Mouse (Mus musculus) thymus, postnatal 4 days (tissue): ENCODE results near the gene Efcab7.

ENCODE experiments used
- DNase-seq: peaks from one replicate; pipeline ENCODE4 v3.0.0; 2021

Gene Efcab7

DNA sequence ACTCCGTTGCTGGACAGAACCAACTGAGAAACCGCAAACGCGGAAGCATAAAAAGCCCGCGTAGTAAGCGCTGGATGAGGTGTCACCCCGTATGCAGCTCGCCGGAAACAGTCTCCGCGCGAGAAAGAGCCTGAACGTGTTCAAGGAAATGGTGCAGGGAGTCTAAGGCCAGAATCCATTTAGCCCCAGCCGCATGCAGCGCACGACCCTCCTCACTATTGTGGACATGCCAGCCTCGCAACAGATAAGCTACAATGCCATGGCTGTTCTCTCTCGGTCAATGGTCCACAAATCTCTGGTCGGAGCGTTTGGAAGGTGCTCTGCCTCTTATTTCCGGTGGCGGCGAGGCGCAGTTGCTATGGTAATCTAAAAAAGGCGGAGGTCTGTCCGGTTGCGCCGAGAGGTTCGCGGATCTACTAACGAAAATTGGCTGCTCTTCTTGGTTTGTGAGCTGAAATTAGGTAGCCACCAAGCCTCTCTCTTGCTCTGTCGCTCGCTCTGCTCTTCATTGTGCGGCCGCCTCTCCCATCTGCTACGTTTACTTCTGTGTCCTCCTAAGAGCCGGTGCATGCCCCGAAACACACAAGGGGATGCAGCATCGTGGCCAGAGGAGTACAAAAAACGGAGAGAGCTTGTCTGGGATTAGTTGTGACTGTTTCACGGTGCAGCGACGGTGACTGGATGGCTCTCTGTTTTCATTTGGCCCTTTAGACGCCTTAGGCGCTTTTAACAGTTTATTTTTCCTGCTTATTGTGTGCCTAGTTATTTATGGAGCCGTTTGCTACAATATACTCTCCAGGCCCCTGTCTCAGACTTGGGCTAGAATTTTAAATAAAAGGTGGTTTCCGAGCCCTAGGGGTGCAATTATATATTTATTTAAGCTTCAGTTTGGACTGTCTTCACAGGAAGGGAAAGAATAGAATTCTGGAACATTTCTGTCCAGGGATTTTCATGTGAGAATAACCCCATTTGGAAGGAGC is at the start of gene Efcab7:
Gene Efcab7 (plus strand): TSS at position 105 of the 980 bp plus-strand sequence.
- DNase-seq, result peak; percentile 88

DNA sequence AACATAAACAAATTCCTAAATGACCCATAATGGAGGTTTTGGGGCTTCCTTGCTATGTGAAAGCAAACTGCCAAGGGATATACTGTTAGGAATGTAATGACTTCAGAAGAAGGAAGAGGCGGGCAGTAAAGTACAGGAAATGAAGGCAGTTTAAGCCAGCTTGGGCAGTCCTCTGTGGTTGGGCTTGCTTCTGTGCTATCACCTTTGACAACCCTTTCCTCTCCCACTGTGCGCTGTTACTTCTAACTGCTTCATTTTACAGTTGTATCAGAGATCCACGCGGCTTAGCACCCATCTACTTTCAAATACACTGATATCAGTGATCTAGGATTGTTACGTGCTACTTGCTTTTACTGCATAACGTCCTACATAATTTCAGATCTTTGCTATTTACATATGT is 36.6 kb upstream of the Efcab7 start:
- no peak for DNase-seq

DNA sequence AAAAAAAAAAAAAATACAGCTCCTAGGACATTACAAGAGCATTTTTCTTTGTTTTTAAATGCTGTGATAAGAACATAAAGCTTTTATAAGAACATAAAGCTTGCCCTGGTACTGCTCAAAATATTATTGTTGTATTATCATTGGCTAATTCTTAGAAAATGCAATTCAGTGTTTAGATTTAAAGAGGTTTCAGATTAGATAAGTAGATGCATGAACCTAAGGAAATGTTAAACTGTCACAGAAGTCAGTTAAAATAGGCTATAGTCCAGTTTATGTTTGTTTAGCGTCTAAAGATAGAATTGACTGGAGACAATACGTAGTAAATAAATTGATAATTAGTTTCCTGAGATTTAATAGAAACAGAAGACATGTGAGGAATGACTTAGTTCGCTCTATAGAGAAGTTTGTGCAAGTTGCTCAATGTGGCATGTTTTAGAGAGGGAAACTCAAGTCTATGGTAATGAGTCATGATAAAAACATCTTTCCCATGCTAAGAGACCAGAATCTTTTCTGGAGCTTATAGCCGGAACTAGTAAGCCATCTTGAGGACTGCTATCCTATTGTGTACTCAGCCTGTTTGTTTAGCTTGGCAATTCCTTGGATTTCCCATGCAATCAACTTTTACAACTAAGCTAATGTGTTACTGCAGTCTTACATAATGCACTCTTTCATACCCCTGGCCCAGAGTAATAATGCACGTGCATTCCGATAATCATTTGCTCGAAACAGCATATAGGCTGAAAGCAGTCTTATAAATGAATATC is 12.1 kb upstream of the Efcab7 start:
- DNase-seq, result no peak

DNA sequence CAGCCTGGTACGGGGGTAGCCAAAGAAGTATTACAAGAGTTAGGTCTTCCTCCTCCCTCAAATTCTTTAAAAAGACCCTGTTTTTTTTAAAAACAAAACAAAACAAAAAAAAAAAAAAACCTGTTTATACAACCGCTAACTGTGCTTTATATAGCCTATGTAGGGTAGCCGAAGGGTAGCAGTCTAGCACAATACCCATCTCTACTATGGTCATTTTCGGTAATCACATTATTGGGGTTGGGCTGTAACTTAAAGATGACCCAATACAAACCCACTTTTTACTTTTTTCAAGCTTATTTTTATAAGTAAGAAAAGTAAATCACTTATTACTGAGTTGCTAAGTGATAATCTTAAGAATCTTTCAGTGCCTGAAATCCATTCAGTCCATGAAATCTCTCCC is 661 bp upstream of the Efcab7 start:
- DNase-seq, result no peak

DNA sequence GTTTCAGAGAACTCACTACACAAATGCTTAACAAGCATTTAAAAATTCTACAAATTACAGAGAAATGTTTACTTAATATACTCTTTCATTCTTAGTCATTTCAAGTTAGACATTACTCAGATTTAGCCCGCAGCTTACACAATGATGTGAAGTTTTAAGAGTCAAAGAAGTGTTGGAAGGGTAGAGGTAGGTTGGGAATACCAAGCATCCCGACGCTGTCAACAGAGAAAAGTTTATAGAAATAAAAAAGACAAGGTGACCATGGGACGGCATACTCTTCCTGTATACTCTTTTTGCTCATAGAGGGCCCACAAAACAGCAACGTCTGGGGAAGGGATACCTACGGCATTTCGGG is 282 bp upstream of the Efcab7 start:
- no peak for DNase-seq

DNA sequence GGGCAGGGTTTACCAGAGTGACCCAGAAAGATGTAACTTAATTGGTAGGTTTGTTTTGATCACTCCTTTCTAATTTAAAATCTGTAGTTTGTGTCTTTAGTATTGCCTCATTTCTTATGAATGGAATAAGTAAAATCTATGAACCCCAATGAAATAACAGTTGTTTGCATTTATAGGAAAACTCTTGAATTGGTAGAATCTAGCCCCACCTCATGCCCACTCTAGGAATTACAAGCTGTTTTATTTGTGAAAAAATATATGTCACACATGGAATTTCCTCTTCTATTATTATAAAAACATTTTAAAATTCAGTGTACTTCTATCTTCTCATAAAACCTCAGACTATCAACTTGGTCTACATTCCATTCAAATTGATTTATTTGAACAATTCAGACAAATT is 52.9 kb downstream of the Efcab7 start:
- peak; percentile 17 for DNase-seq

DNA sequence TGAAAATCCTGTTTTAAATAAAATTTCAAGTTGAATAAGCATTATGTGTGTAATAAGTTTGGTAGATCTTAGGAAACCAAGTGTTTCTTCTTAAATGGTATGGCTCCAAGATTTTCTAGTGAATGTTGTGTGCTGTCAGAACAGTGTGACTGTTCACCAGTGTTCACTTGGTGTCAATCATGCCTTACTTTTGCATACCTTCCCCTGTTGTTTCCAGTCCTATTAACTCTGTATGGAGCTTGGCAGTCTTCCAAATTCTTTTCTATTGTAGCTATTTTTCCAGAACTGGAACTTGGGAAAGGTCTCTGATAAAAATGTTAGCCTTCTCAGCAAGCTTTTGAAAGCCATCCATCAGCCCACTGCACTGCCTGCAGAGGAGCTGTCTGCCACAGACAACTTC is 53.4 kb downstream of the Efcab7 start:
- no peak for DNase-seq

DNA sequence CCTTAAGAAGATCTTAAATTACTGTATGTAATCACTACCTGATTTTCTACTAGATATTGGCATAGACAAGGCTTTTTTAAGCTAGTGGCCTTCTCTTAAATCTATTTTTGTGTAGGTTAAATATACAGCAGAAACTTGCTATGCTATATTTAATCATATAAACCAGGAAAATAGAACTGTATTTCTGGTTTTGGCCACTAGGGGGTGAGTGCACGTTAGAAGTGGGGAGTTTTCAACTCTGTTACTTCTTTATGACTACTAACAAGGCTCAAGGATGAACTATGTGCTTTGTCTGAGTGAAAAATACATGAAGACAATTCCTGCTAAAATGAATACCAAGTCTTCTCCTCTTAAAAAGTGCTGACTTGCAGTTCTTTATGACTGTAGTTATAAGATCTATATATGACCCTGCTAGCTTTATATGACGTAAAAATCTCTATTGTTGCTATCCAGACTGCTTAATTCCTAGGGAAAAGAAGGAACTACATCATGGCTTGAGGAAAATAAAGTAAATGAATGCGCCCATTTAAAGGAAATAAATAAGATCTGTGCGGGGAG is 85.0 kb downstream of the Efcab7 start:
- DNase-seq, result no peak

DNA sequence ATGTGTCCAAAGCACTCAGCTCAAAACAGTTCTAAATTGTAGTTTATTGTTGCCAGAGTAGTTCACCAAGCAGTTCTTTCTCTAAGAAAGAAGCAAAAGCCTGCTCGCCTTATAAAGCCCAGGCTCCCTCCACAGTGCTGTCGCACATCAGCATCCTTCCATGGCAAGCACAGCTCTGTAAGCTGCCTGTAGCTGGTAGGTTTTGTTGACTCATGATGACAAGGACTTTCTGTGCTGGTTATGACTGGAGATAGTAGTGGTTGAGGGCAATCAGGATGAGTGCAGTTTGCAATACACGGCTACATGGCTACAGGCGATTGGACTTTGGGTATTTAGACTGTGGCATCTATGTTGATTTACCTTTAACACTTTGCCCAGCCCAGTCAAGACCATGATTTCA is 97.4 kb downstream of the Efcab7 start:
- no peak for DNase-seq

DNA sequence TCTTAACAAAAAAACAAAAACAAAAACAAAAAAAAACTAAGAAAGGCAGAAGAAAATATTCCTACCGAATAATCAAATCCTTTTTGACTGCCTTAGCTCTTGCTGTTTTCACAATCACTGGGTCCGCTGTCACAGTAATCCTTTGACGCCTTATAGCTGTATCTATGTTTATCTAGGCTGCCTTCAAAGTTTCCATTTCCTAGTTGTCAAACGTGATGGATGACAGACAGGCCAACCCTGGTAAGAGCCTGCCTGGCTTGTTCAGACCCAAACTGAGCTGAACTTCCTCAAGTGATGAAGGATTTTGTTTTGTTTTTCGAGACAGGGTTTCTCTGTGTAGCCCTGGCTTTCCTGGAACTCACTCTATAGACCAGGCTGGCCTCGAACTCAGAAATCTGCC is 99.5 kb downstream of the Efcab7 start:
- no peak for DNase-seq

DNA sequence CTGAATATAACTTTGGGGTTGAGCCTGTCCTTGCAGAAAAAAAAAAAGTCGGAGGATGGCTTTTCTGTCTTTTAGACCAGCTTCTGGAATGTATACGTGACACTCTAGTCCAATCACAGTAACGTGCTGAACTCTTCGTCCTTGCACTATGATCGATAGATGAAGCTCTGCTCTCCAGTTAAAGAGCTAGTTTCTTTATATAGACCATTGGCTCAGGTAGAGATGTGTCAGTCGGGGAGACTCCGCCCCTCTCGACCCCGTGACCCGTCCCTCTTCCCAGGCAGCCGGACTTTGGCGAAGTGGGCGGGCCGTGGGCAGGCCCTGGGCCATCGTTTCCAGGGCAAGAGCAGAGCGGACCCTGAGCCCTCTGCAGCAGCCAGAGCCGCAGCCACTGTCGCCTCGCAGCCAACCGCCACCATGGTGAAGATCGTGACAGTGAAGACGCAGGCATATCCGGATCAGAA is 100.2 kb downstream of the Efcab7 start, which contains the start of gene Pgm1:
Gene Pgm1 (plus strand): TSS at position 266 of the 464 bp plus-strand sequence.
- peak; percentile 67 for DNase-seq

DNA sequence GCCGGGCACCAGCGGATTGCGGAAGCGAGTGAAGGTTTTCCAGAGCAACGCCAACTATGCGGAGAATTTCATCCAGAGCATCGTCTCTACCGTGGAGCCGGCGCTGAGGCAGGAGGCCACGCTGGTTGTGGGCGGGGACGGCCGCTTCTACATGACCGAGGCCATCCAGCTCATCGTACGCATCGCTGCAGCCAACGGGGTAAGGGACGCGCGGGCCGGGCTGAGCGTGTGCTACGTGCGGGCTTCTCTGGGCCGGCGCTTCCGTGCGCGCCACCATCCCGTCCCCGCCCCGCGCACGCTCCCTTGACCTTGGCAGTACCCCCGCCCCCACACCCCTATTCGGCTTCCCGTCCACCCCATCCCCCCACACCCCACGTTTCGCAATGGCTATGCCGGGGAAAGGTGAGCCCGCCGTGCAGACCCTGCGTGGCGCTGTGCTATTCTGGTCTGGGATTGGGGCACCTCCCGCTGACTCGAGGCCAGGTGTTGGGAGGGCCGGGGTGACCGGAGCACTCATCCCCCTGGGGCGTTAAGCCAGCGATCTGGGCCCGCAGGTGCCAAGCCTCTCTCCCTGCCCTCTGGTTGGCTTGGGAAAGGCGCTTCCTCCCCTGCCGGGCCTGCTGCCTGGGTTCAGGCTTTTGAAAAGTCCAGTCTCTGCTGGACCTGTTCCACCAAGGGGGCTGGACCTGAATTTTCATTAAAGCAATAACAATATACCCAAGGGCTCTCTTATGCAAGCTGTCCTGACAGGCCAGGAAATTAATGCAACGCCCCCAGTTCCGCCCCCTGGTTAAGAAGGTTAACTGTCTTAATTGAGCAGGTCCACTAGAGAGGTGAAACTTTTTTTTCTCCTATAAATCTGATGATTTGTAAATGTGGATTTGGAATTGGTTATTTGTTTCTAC is 100.9 kb downstream of the Efcab7 start, which contains the start of gene Itgb3bp:
Gene Itgb3bp (minus strand): TSS at position 201 of the 905 bp plus-strand sequence.
- DNase-seq, result peak; percentile 72

DNA sequence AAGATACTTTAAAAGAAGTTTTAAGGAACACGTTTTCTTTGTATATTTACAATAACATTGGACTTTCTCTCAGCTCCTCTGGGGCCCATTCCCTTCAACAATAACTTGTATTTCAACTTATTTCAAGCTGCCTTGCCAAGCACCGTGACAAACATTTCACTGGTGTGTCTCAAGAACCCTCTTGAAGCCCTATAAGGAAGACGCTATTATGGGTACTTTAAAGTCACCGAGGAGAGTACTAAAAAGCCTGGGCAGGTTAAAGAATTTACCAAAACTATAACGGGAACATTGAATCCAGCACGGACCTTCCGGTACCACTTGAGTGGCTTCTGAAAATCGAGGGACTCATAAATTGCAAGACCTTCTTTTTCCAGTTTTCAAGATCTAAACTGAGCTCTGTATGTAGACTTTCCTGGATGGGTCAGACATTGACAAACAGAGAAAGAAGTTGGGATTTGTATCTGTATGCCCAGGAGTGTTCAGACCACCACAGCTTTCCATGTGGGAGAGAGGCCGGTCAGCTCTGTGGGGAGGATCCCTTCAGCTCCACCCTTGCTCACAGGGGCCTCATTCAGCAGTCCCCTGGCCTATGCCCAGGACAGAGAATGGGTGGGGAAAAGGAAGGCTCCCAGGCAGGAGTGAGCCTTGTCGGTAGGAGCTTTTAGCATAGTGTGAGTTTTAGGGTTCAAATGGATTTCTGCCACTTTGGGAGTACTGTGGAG is 101.7 kb downstream of the Efcab7 start:
- no peak for DNase-seq

DNA sequence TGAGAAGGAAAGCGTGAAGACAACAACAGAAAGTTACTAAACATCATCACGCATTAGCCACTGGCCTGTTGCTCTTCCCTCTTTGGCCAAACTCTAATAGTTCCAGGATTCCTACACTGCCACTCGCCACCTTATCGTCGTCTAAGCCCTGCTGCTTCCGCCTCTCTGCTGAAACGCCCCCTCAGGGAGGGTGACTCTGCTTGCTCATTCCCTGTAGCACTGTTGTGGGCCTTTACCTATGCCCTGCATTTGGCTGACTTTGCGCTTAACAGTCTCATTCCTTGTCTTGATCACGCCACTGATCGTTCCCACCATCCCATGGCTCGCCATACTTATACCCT is 102.2 kb downstream of the Efcab7 start:
- DNase-seq, result no peak

DNA sequence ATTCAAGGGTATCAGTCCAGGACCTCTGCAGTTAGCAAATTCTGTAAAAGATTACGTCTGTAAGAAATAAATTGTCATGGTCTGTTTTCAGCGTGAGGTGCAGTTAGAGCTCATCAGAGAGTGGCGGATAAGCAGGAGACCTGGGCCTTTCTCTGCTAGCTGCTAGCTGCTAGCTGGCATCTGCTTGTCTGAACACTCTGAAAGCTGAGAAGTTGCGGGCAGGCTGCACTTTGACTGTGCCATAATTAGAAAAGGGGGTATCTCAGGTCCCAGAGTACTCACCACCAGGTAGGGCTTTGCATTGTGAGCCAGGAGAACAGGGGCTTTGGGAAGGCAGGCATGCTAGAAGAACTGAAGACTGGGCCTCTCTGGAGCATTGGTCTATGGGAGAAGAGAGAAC is 102.8 kb downstream of the Efcab7 start:
- no peak for DNase-seq

DNA sequence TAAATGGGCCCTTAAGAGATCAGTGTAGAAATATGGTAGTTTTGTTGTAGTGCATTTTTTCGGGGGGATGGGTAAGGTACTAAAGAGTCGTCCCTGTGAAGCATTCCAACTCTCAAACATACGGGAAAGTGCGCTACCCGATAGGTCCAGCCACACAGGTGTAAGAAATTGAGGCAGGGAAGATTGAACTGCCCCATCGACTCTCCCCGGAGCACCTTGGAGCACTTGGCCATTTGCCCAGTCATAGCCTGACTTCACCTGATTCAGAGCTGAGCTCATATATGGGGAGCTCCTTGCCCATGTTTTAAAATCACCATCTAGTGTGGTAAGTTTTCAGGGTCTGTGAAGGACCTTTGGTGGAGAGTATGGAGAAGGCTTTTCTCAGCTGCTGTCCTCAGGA is 105.9 kb downstream of the Efcab7 start:
- DNase-seq, result no peak

DNA sequence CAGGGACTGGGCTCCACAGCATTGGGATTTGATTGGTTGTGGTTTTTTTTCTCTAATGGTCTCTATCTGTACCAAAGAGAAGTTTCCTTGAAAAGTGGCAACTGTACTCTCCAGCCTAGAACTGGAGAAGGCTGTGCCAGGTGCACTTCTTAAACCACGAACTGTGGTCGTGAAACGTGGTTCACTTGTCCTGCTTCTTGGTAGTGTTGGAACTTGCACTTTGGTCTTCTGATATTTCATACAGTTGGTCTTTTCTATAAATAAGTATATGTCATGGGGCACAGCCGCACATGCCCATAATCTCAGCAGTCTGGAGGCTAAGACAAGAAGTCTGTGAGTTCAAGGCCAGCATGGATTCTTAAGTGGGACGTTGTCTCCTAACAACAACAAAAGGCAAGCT is 107.3 kb downstream of the Efcab7 start:
- no peak for DNase-seq

DNA sequence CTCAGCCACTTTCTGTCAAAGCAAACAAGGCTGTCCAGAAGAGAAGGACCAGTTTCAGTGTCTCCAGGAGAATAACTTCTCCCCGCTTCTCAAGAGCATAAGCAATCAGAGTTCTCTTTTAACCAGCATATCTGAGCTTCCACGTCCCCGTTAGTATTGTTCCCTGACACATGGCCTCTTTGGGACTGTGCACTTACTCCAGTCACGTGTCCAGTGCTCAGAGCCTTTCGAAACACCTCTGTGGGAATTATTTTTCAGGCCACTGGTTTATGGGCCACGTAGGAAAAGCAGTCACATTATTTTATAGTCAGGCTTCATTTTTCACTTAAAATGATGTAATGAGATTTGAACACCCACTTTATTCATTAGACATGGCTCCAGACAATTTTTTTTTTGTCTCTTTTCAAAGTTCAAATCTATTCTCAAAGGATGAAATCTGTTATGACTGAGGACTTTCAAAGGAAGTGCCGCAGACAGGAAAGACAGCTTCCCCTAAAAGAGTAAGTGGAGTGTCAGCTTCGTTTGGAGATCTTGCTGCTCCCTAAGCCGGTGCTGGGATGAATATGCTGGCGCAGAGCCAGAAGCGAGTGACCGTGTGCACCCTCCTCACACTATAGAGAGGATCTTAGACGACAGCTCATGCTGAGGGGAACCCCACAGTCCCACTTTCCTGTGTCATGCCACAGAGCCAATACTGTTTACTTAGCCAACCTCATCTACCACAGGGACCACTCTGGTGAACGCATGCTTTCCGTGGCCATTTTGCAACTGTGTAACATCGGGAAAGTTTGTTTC is 110.9 kb downstream of the Efcab7 start:
- DNase-seq, result no peak

DNA sequence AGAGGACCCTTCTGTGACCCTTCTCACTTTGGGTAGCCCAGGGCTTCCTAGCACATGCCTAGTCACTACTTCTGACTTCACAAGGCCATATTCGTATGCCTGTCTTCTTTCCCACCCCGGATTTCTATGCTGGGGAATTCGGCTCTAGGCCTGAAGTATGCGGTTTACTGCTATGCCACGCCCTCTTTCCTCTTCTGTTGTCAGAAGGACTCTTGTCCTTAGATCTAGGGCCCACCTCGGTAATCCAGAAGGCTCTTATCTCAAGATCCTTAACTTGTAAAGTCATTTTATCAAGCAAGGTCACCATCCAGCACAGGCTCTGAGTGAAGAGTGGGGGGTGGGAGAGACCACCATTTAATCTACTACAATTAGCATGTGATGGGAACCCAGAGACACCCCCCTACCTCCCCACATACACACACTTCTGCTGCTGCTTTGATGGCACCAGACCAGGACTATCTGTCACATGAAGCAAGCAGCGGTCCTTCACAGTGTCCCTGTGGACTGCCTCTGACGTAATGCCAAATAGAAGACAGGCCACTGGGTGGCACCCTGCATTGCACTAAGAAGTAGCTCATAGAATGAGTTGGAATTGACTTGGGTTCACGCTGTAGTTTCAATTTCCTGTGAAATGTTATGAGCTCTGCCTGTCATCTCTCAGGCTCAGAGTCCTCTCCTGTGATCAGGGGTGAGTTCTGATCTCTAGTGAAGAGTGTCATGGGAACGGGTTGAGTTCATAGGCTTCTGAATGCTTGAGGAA is 112.8 kb downstream of the Efcab7 start:
- peak; percentile 20 for DNase-seq

DNA sequence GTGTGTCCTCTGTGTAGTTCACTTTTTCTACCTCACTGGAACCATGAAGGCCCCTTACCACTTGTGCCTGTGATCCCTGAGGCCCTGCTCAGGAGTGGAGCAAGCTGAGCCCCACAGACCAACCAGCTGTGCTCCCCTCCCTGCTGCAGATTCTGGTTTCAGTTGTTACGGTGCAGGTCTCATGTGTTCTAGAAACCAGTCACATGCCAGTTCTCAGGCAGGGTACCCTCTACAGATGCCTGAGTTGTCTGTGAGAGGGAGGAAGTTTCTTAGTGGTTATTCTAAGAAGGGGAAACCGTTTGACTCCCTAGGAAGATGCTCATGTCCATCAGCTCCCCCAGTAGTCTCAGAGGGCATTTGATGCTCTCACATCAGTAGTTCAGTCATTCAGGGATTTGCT is 115.6 kb downstream of the Efcab7 start:
- DNase-seq, result no peak
